Comparison of ENCODE assay signal across 8 mouse cellular contexts in genomic region chr17:24205908-24206361, GRCm38 (mm10). TPM values are rescaled to one million over a fixed set of nuclear protein-coding genes. Genes with fewer than 3 reads are reported as not detected.
DNase-seq lines count a peak whose midpoint lies in the region; ATAC-seq and TF ChIP-seq lines count a peak whose summit lies in the region.

No protein-coding gene starts in this region.

- H3K36me3 ChIP-seq in heart, postnatal 0 days (replicated peaks; ENCODE audit: control insufficient read depth, insufficient read depth, low read length) = no peaks in the 10 kb centered on the region
- H3K36me3 ChIP-seq in limb, embryonic 14.5 days (ENCODE audit: control insufficient read depth, insufficient read depth, low read length) = 0 out of 2 replicates have a peak, but pooled peaks cover 2% of the 10 kb centered on the region
- no peaks in the 10 kb centered on the region for H3K36me3 ChIP-seq in midbrain, embryonic 13.5 days

- H3K9me3 ChIP-seq in heart, postnatal 0 days (replicated peaks; ENCODE audit: control insufficient read depth, low read length) = no peaks in the 10 kb centered on the region
- H3K9me3 ChIP-seq in limb, embryonic 14.5 days (ENCODE audit: control insufficient read depth, low read length) = no peaks in the 10 kb centered on the region
- H3K9me3 ChIP-seq in midbrain, embryonic 13.5 days = no peaks in the 10 kb centered on the region

- H3K4me3 ChIP-seq in heart, postnatal 0 days (ENCODE audit: low read depth, low read length) = peak overlapping the region; percentile 70
- peak overlapping the region; percentile 73 for H3K4me3 ChIP-seq in limb, embryonic 14.5 days (replicated peaks; ENCODE audit: low read length)
- peak overlapping the region; percentile 69 for H3K4me3 ChIP-seq in midbrain, embryonic 13.5 days (replicated peaks)

- TF ChIP-seq EP300 in heart, postnatal 0 days (IDR thresholded peaks at IDR 0.05; ENCODE audit: low read depth) = no peak

- TF ChIP-seq POLR2A in limb, embryonic 14.5 days (IDR thresholded peaks at IDR 0.05; ENCODE audit: borderline replicate concordance, extremely low read depth, insufficient read depth, insufficient read length) = no peak

- H3K9ac ChIP-seq in heart, postnatal 0 days (replicated peaks; ENCODE audit: low read depth, low read length) = no peak overlapping the region
- H3K9ac ChIP-seq in limb, embryonic 14.5 days (ENCODE audit: low read depth, low read length, severe bottlenecking) = peak overlapping the region; percentile 69
- H3K9ac ChIP-seq in midbrain, embryonic 13.5 days (replicated peaks) = peak overlapping the region; percentile 86

- peaks cover 52% of the 10 kb centered on the region for H3K4me1 ChIP-seq in heart, postnatal 0 days (ENCODE audit: control insufficient read depth, insufficient read depth)
- peaks cover 69% of the 10 kb centered on the region for H3K4me1 ChIP-seq in limb, embryonic 14.5 days (ENCODE audit: control insufficient read depth, insufficient read depth, low read length)
- peaks cover 81% of the 10 kb centered on the region for H3K4me1 ChIP-seq in midbrain, embryonic 13.5 days (replicated peaks)

- 5% methylated on average over 15 of the region's 15 CpGs for WGBS in heart, postnatal 0 days
- 11% methylated on average over 15 of the region's 15 CpGs for WGBS in limb, embryonic 14.5 days
- 9% methylated on average over 15 of the region's 15 CpGs for WGBS in midbrain, embryonic 13.5 days

- peaks cover 45% of the 10 kb centered on the region for H3K27me3 ChIP-seq in heart, postnatal 0 days (ENCODE audit: control insufficient read depth, insufficient read depth, low read length)
- no peaks in the 10 kb centered on the region for H3K27me3 ChIP-seq in limb, embryonic 14.5 days (ENCODE audit: control insufficient read depth, insufficient read depth, low read length)
- peaks cover 21% of the 10 kb centered on the region for H3K27me3 ChIP-seq in midbrain, embryonic 13.5 days

- DNase-seq in adrenal gland, postnatal 36 days = peak; percentile 48 to 75
- no peak for DNase-seq in adrenal gland, adult 2 months
- DNase-seq in thymus, postnatal 0 days (ENCODE audit: low spot score) = peak; percentile 21
- no peak for DNase-seq in thymus, postnatal 25 days
- DNase-seq in heart, postnatal 0 days (ENCODE audit: low spot score) = no peak
- DNase-seq in limb, embryonic 14.5 days (ENCODE audit: low spot score) = no peak
- DNase-seq in urinary bladder, postnatal 36 days (ENCODE audit: low spot score in 2 of 2) = no peak

- H3K27ac ChIP-seq in heart, postnatal 0 days (ENCODE audit: low read depth) = no peak overlapping the region
- H3K27ac ChIP-seq in limb, embryonic 14.5 days (replicated peaks; ENCODE audit: low read depth, low read length) = peak overlapping the region; percentile 48; the same call in 1 of the 2 replicates
- peak overlapping the region; percentile 72 for H3K27ac ChIP-seq in midbrain, embryonic 13.5 days

- TF ChIP-seq CTCF in heart, postnatal 0 days (IDR thresholded peaks at IDR 0.05; ENCODE audit: low read depth) = no peak

- H3K4me2 ChIP-seq in heart, postnatal 0 days (ENCODE audit: low read depth, low read length) = peak overlapping the region; percentile 92
- H3K4me2 ChIP-seq in limb, embryonic 14.5 days (replicated peaks; ENCODE audit: low read depth, low read length, severe bottlenecking) = peak overlapping the region; percentile 96
- H3K4me2 ChIP-seq in midbrain, embryonic 13.5 days (replicated peaks) = peak overlapping the region; percentile 80

- peak; percentile 22; the same call in 1 of the 2 replicates for ATAC-seq in heart, postnatal 0 days (ENCODE audit: insufficient read depth, low read depth)
- ATAC-seq in limb, embryonic 14.5 days (ENCODE audit: low FRiP score, low read depth) = 0 out of 2 replicates have a peak, but pooled peaks have one; percentile 0
- peak; percentile 35 for ATAC-seq in midbrain, embryonic 13.5 days

RNA-seq across cellular contexts. Expression of gene Tbc1d24, which starts 0.6 kb away (rescaled TPM):
- total RNA-seq in adrenal gland, postnatal 36 days (2021) = 10 to 100 TPM; 10.9 to 18.8 TPM
- total RNA-seq in adrenal gland, adult 2 months (2021) = 10 to 100 TPM; 13.4 to 17.1 TPM
- polyA plus RNA-seq in adrenal gland, adult 2 months (2012; rRNA removed) = 24.6 and 33.5 TPM in 2 replicates
- 1.4 and 1.5 TPM in 2 replicates for polyA plus RNA-seq in thymus, postnatal 0 days (2015; fragmentation: Nextera tagmentation; extraction: Ambion mirVana)
- total RNA-seq in heart, postnatal 0 days (2014; rRNA removed; ENCODE audit: low replicate concordance) = 9.1 and 19.3 TPM in 2 replicates
- 2.8 and 2.9 TPM in 2 replicates for polyA plus RNA-seq in heart, postnatal 0 days (2015; fragmentation: Nextera tagmentation; extraction: Ambion mirVana)
- 31.9 and 52.5 TPM in 2 replicates for polyA plus RNA-seq in limb, embryonic 14.5 days (2012; rRNA removed)
- polyA plus RNA-seq in limb, embryonic 14.5 days (2014; fragmentation: Nextera tagmentation; extraction: Ambion mirVana) = 6.3 and 8.0 TPM in 2 replicates
- 19.2 and 20.4 TPM in 2 replicates for polyA plus RNA-seq in midbrain, embryonic 13.5 days (2015; fragmentation: Nextera tagmentation; extraction: Ambion mirVana)

RNA-seq across cellular contexts. Expression of gene Ntn3, which starts 3.4 kb away (rescaled TPM):
- 1 to 10 TPM; 1.5 to 2.9 TPM for total RNA-seq in adrenal gland, postnatal 36 days (2021)
- total RNA-seq in adrenal gland, adult 2 months (2021) = 1 to 10 TPM; 1.4 to 2.4 TPM
- 7.4 and 8.8 TPM in 2 replicates for polyA plus RNA-seq in adrenal gland, adult 2 months (2012; rRNA removed)
- polyA plus RNA-seq in thymus, postnatal 0 days (2015; fragmentation: Nextera tagmentation; extraction: Ambion mirVana) = 0.19 and 0.29 TPM in 2 replicates
- total RNA-seq in heart, postnatal 0 days (2014; rRNA removed; ENCODE audit: low replicate concordance) = 5.1 and 7.3 TPM in 2 replicates
- polyA plus RNA-seq in heart, postnatal 0 days (2015; fragmentation: Nextera tagmentation; extraction: Ambion mirVana) = 0.59 and 0.74 TPM in 2 replicates
- 32.6 and 42.5 TPM in 2 replicates for polyA plus RNA-seq in limb, embryonic 14.5 days (2012; rRNA removed)
- polyA plus RNA-seq in limb, embryonic 14.5 days (2014; fragmentation: Nextera tagmentation; extraction: Ambion mirVana) = 14.5 and 19.8 TPM in 2 replicates
- 3.3 and 4.6 TPM in 2 replicates for polyA plus RNA-seq in midbrain, embryonic 13.5 days (2015; fragmentation: Nextera tagmentation; extraction: Ambion mirVana)

RNA-seq across cellular contexts. Expression of gene Tedc2, which starts 14.7 kb away (rescaled TPM):
- 1 to 10 TPM; 5.7 to 6.4 TPM for total RNA-seq in adrenal gland, postnatal 36 days (2021)
- 1 to 10 TPM; 7.0 to 7.6 TPM for total RNA-seq in adrenal gland, adult 2 months (2021)
- polyA plus RNA-seq in adrenal gland, adult 2 months (2012; rRNA removed) = 7.5 and 7.8 TPM in 2 replicates
- polyA plus RNA-seq in thymus, postnatal 0 days (2015; fragmentation: Nextera tagmentation; extraction: Ambion mirVana) = 6.9 and 8.0 TPM in 2 replicates
- 12.7 and 13.6 TPM in 2 replicates for total RNA-seq in heart, postnatal 0 days (2014; rRNA removed; ENCODE audit: low replicate concordance)
- 3.1 and 4.2 TPM in 2 replicates for polyA plus RNA-seq in heart, postnatal 0 days (2015; fragmentation: Nextera tagmentation; extraction: Ambion mirVana)
- 35.4 and 39.2 TPM in 2 replicates for polyA plus RNA-seq in limb, embryonic 14.5 days (2012; rRNA removed)
- polyA plus RNA-seq in limb, embryonic 14.5 days (2014; fragmentation: Nextera tagmentation; extraction: Ambion mirVana) = 10.2 and 12.2 TPM in 2 replicates
- polyA plus RNA-seq in midbrain, embryonic 13.5 days (2015; fragmentation: Nextera tagmentation; extraction: Ambion mirVana) = 13.9 and 14.4 TPM in 2 replicates

RNA-seq across cellular contexts. Expression of gene Atp6v0c, which starts 36.4 kb away (rescaled TPM):
- total RNA-seq in adrenal gland, postnatal 36 days (2021) = 100 to 1,000 TPM; 434 to 448 TPM
- total RNA-seq in adrenal gland, adult 2 months (2021) = 100 to 1,000 TPM; 476 to 493 TPM
- 1,190 and 1,565 TPM in 2 replicates for polyA plus RNA-seq in adrenal gland, adult 2 months (2012; rRNA removed)
- 506 and 523 TPM in 2 replicates for polyA plus RNA-seq in thymus, postnatal 0 days (2015; fragmentation: Nextera tagmentation; extraction: Ambion mirVana)
- 238 and 355 TPM in 2 replicates for total RNA-seq in heart, postnatal 0 days (2014; rRNA removed; ENCODE audit: low replicate concordance)
- polyA plus RNA-seq in heart, postnatal 0 days (2015; fragmentation: Nextera tagmentation; extraction: Ambion mirVana) = 552 and 570 TPM in 2 replicates
- 487 and 720 TPM in 2 replicates for polyA plus RNA-seq in limb, embryonic 14.5 days (2012; rRNA removed)
- polyA plus RNA-seq in limb, embryonic 14.5 days (2014; fragmentation: Nextera tagmentation; extraction: Ambion mirVana) = 511 and 522 TPM in 2 replicates
- polyA plus RNA-seq in midbrain, embryonic 13.5 days (2015; fragmentation: Nextera tagmentation; extraction: Ambion mirVana) = 843 and 851 TPM in 2 replicates

RNA-seq across cellular contexts. Expression of gene Amdhd2, which starts 42.4 kb away (rescaled TPM):
- 10 to 100 TPM; 29.6 to 41.4 TPM for total RNA-seq in adrenal gland, postnatal 36 days (2021)
- 10 to 100 TPM; 30.1 to 42.1 TPM for total RNA-seq in adrenal gland, adult 2 months (2021)
- polyA plus RNA-seq in adrenal gland, adult 2 months (2012; rRNA removed) = 68.4 and 71.3 TPM in 2 replicates
- polyA plus RNA-seq in thymus, postnatal 0 days (2015; fragmentation: Nextera tagmentation; extraction: Ambion mirVana) = 27.3 and 29.8 TPM in 2 replicates
- 33.7 and 34.4 TPM in 2 replicates for total RNA-seq in heart, postnatal 0 days (2014; rRNA removed; ENCODE audit: low replicate concordance)
- polyA plus RNA-seq in heart, postnatal 0 days (2015; fragmentation: Nextera tagmentation; extraction: Ambion mirVana) = 24.4 and 28.0 TPM in 2 replicates
- 31.2 and 39.6 TPM in 2 replicates for polyA plus RNA-seq in limb, embryonic 14.5 days (2012; rRNA removed)
- polyA plus RNA-seq in limb, embryonic 14.5 days (2014; fragmentation: Nextera tagmentation; extraction: Ambion mirVana) = 27.4 and 32.6 TPM in 2 replicates
- 32.9 and 35.6 TPM in 2 replicates for polyA plus RNA-seq in midbrain, embryonic 13.5 days (2015; fragmentation: Nextera tagmentation; extraction: Ambion mirVana)

Comparison
In these comparisons a context has a peak if more than half of its experiments do, and no peak if none do; other contexts are left out.
1. DNase-seq: peak in adrenal gland, postnatal 36 days (2 of 2) and thymus, postnatal 0 days (single experiment); none in adrenal gland, adult 2 months (single experiment), thymus, postnatal 25 days (single experiment), heart, postnatal 0 days (single experiment), limb, embryonic 14.5 days (single experiment) and urinary bladder, postnatal 36 days (0 of 2).
2. Peak in every context shown above with its lines, with median percentiles within 50 percentile points of each other: ATAC-seq, H3K4me2 ChIP-seq and H3K4me3 ChIP-seq.